Mouse (Mus musculus) CH12.LX (cell line): ENCODE results near the gene Usp37.

Source experiments
- CTCF ChIP-seq, 2 experiments: IDR thresholded peaks in 1 of 2; conservative IDR thresholded peaks in 1 of 2; 2 replicates each; pipeline ENCODE4 v1.5.1; 2011 to 2012; ENCODE audit warnings: low read depth in 2 of 2, low read length in 2 of 2, improper control_type of control experiment in 1 of 2, inconsistent platforms in 1 of 2, mild to moderate bottlenecking in 1 of 2, moderate library complexity in 1 of 2
- POLR2A ChIP-seq: IDR thresholded peaks from 2 replicates; pipeline ENCODE4 v1.6.1; 2011; ENCODE audit warnings: low read depth, mild to moderate bottlenecking, improper control_type of control experiment, low read length
- SIN3A ChIP-seq: IDR thresholded peaks from 2 replicates; pipeline ENCODE4 v1.6.1; 2012; ENCODE audit warnings: low read length, improper control_type of control experiment, inconsistent platforms

- TF ChIP-seq CTCF (conservative IDR thresholded peaks at IDR 0.05 in 1 of 2, IDR thresholded peaks at IDR 0.05 in 1 of 2; ENCODE audit: low read depth in 2 of 2, low read length in 2 of 2) (no peak), SIN3A (no peak), POLR2A (no peak)
These were observed 157.7 kb downstream of the Usp37 start for GRCm38 (mm10) chr1:74386363-74386713.
